Mouse (Mus musculus) cerebellum, adult 2 months (tissue): ENCODE measurements at regions not wholly inside any gene's neighbourhood (a gene's known extent, or its start where the extent isn't known, plus 50 kb on each side); places are given as distances from the start of the nearest gene placed in this dataset.

Experiments
- DNase-seq, 2 experiments: peaks; one replicate each; pipeline ENCODE4 v3.0.0; 2021
- H3K27ac ChIP-seq: fragments of 200-500 bp; 2 replicates; pipeline ENCODE4 v1.5.1; 2012; ENCODE audit warnings: low read length, control low read depth, inconsistent platforms; ENCODE audit not compliant: insufficient read depth
- H3K27me3 ChIP-seq: fragments of 200-500 bp; 2 replicates; pipeline ENCODE4 v1.6.1; 2012; ENCODE audit warnings: inconsistent platforms, mild to moderate bottlenecking, low read length, moderate library complexity; ENCODE audit not compliant: control insufficient read depth, insufficient read depth
- H3K4me1 ChIP-seq: fragments of 200-500 bp; 2 replicates; pipeline ENCODE4 v1.6.1; 2011; ENCODE audit warnings: low read length; ENCODE audit not compliant: control insufficient read depth, insufficient read depth
- H3K4me3 ChIP-seq: fragments of 200-500 bp; replicated peaks from 2 replicates; pipeline ENCODE3; 2011; ENCODE audit warnings: mild to moderate bottlenecking, low read depth, low read length, control low read depth; ENCODE audit not compliant: insufficient read depth
- CTCF ChIP-seq: fragments of 200-500 bp; IDR thresholded peaks from 2 replicates; pipeline ENCODE4 v1.5.1; 2011; ENCODE audit warnings: low read depth, mild to moderate bottlenecking, control low read depth, low read length, moderate library complexity, borderline replicate concordance; ENCODE audit not compliant: insufficient read depth
- POLR2A ChIP-seq: fragments of 200-500 bp; IDR thresholded peaks from 2 replicates; pipeline ENCODE4 v1.6.1; 2011; ENCODE audit warnings: low read length, control low read depth, borderline replicate concordance; ENCODE audit not compliant: insufficient read depth
- WGBS: fragments of 180-500 bp; shearing (Covaris S2); methylation state at CpG from one replicate; pipeline ENCODE4 v1.1.7; 2018; 5-methylcytosine and 5-hydroxymethylcytosine counted together

GRCm38 (mm10) chr16:63371275-63371674, 492.7 kb downstream of the Epha3 start:
- Histone ChIP-seq H3K4me3 (no peak overlapping the region), H3K27ac (no peak overlapping the region), H3K27me3 (no peaks in the 10 kb centered on the region), H3K4me1 (no peaks in the 10 kb centered on the region)
- no peak for DNase-seq
- WGBS = 57% methylated on average over 5 of the region's 5 CpGs
- TF ChIP-seq CTCF (no peak), POLR2A (no peak)

- H3K4me1 ChIP-seq = no peaks in the 10 kb centered on the region
- WGBS = 81% methylated on average over 1 of the region's 1 CpGs
- H3K27ac ChIP-seq = no peak overlapping the region
- H3K4me3 ChIP-seq = no peak overlapping the region
- TF ChIP-seq POLR2A (no peak), CTCF (no peak)
- DNase-seq = no peak
- H3K27me3 ChIP-seq = no peaks in the 10 kb centered on the region
These were observed 459.0 kb downstream of the Epha3 start for GRCm38 (mm10) chr16:63404976-63405375.

- no peak for DNase-seq
- TF ChIP-seq POLR2A (no peak), CTCF (no peak)
- H3K4me3 ChIP-seq = no peak overlapping the region
- H3K27me3 ChIP-seq = no peaks in the 10 kb centered on the region
- no peaks in the 10 kb centered on the region for H3K4me1 ChIP-seq
- 95% methylated on average over 1 of the region's 1 CpGs for WGBS
- H3K27ac ChIP-seq = no peak overlapping the region
These were observed 451.3 kb downstream of the Epha3 start for GRCm38 (mm10) chr16:63412656-63413055.

GRCm38 (mm10) chr16:63452301-63452700, 411.7 kb downstream of the Epha3 start:
- Histone ChIP-seq H3K4me1 (no peaks in the 10 kb centered on the region), H3K27ac (no peak overlapping the region), H3K27me3 (no peaks in the 10 kb centered on the region), H3K4me3 (no peak overlapping the region)
- DNase-seq = no peak
- WGBS = 82% methylated on average over 4 of the region's 4 CpGs
- TF ChIP-seq POLR2A = no peak
- TF ChIP-seq CTCF = no peak

- H3K4me1 ChIP-seq = no peaks in the 10 kb centered on the region
- H3K27ac ChIP-seq = no peak overlapping the region
- DNase-seq = no peak
- WGBS = 54% methylated on average over 4 of the region's 4 CpGs
- no peaks in the 10 kb centered on the region for H3K27me3 ChIP-seq
- TF ChIP-seq CTCF (no peak), POLR2A (no peak)
- H3K4me3 ChIP-seq = no peak overlapping the region
These were observed 397.4 kb downstream of the Epha3 start for GRCm38 (mm10) chr16:63466615-63467014.

- Histone ChIP-seq H3K4me3 (no peak overlapping the region), H3K27me3 (no peaks in the 10 kb centered on the region), H3K4me1 (no peaks in the 10 kb centered on the region), H3K27ac (no peak overlapping the region)
- no peak for DNase-seq
- TF ChIP-seq CTCF (no peak), POLR2A (no peak)
- 100% methylated on average over 1 of the region's 1 CpGs for WGBS
These were observed 395.1 kb downstream of the Epha3 start for GRCm38 (mm10) chr16:63468851-63469250.
